Mouse (Mus musculus) G1E-ER4 (cell line): ENCODE results near the gene Ppa1. TPM values are rescaled to one million over a fixed set of nuclear protein-coding genes. Genes with fewer than 3 reads are reported as not detected.

ENCODE experiments used
- GATA1 ChIP-seq: IDR thresholded peaks from one replicate; pipeline ENCODE4 v1.8.0; 2012; ENCODE audit warnings: low read length, inconsistent platforms
- polyA plus RNA-seq: library from polyadenylated mRNA; stranded (reverse); fragments of >175 nt; gene quantifications from 2 replicates; pipeline ENCODE4 v1.2.3, GENCODE M21; 2012

Gene Ppa1
- polyA plus RNA-seq, 1 experiment = 37.7 TPM

- no peak for TF ChIP-seq GATA1
Observed at GRCm38 (mm10) chr10:61669896-61670295, 21.5 kb downstream of the Ppa1 start.

- no peak for TF ChIP-seq GATA1
Observed at GRCm38 (mm10) chr10:61670758-61671157, 22.4 kb downstream of the Ppa1 start.

- no peak for TF ChIP-seq GATA1
Observed at GRCm38 (mm10) chr10:61675935-61676334, 27.6 kb downstream of the Ppa1 start.

- no peak for TF ChIP-seq GATA1
Observed at GRCm38 (mm10) chr10:61679545-61679944, 31.2 kb downstream of the Ppa1 start.

GRCm38 (mm10) chr10:61680015-61680913 is 31.9 kb downstream of the Ppa1 start, which contains the start of gene Sar1a:
Gene Sar1a (plus strand): TSS chr10:61680299.
- no peak for TF ChIP-seq GATA1

- no peak for TF ChIP-seq GATA1
Observed at GRCm38 (mm10) chr10:61689405-61689804, 41.1 kb downstream of the Ppa1 start.

- no peak for TF ChIP-seq GATA1
Observed at GRCm38 (mm10) chr10:61693563-61693962, 45.2 kb downstream of the Ppa1 start.

- TF ChIP-seq GATA1 = no peak
Observed at GRCm38 (mm10) chr10:61694870-61695670, 46.7 kb downstream of the Ppa1 start, which contains the start of gene Tysnd1. Gene Tysnd1 (plus strand): TSS chr10:61695514.

- no peak for TF ChIP-seq GATA1
Observed at GRCm38 (mm10) chr10:61695703-61696559, 47.6 kb downstream of the Ppa1 start.

- no peak for TF ChIP-seq GATA1
Observed at GRCm38 (mm10) chr10:61696560-61696823, 48.1 kb downstream of the Ppa1 start.

- TF ChIP-seq GATA1 = no peak
Observed at GRCm38 (mm10) chr10:61697028-61697427, 48.7 kb downstream of the Ppa1 start.

GRCm38 (mm10) chr10:61704663-61705062 is 56.3 kb downstream of the Ppa1 start:
- no peak for TF ChIP-seq GATA1

GRCm38 (mm10) chr10:61706412-61707375 is 58.3 kb downstream of the Ppa1 start:
- no peak for TF ChIP-seq GATA1

- no peak for TF ChIP-seq GATA1
Observed at GRCm38 (mm10) chr10:61713601-61714000, 65.2 kb downstream of the Ppa1 start.

GRCm38 (mm10) chr10:61714146-61714545 is 65.8 kb downstream of the Ppa1 start:
- TF ChIP-seq GATA1 = no peak
